Mouse (Mus musculus) thymus, postnatal 10 days (tissue): ENCODE results near the gene Olfr532.
"Not testable (repeated sequence)": the region's sequence is repeated elsewhere in the genome, so short reads cannot be mapped to it uniquely, and the experiment has no call there.

Experiments used
- DNase-seq, 2 experiments: peaks; one replicate each; pipeline ENCODE4 v3.0.0; 2021; ENCODE audit warnings: low spot score in 2 of 2

The Olfr532 gene

GRCm38 (mm10) chr7:140421539-140421938 is at the start of gene Olfr532:
Gene Olfr532 (minus strand): TSS chr7:140421639.
- DNase-seq: no peak

GRCm38 (mm10) chr7:140463070-140463469 is 41.6 kb upstream of the Olfr532 start, which contains the start of gene Olfr533:
Gene Olfr533 (plus strand): TSS chr7:140463370.
- not testable (repeated sequence) for DNase-seq

- no peak for DNase-seq
These were observed 21.7 kb upstream of the Olfr532 start for GRCm38 (mm10) chr7:140443141-140443540.

- DNase-seq: no peak
These were observed 18.6 kb downstream of the Olfr532 start, which contains the start of gene Olfr531 for GRCm38 (mm10) chr7:140402818-140403217. Gene Olfr531 (minus strand): TSS chr7:140402918.

GRCm38 (mm10) chr7:140376911-140377310 is 44.5 kb downstream of the Olfr532 start:
- DNase-seq: no peak

GRCm38 (mm10) chr7:140376231-140376630 is 45.2 kb downstream of the Olfr532 start, which contains the start of gene Olfr530:
Gene Olfr530 (minus strand): TSS chr7:140376331.
- no peak for DNase-seq

- peak; percentile 14 to 25 for DNase-seq
These were observed 47.1 kb downstream of the Olfr532 start for GRCm38 (mm10) chr7:140374300-140374699.
